Mouse (Mus musculus): ENCODE results near the gene Vamp2. TPM values are rescaled to one million over a fixed set of nuclear protein-coding genes. Genes with fewer than 3 reads are reported as not detected.

The Vamp2 gene
- polyA plus RNA-seq, 1 experiment from 2014 or later, result 66.7 TPM

- peak; percentile 13 for DNase-seq (ENCODE audit: low spot score)
- 45% methylated on average over 6 of the region's 6 CpGs for WGBS
- Histone ChIP-seq H3K9ac (ENCODE audit: low read depth, low read length) (no peak overlapping the region), H3K27me3 (ENCODE audit: insufficient read depth, low read length) (no peaks in the 10 kb centered on the region), H3K4me1 (replicated peaks; ENCODE audit: insufficient read depth, low read length) (peaks cover 25% of the 10 kb centered on the region; the same call in 1 of the 2 replicates), H3K36me3 (ENCODE audit: insufficient read depth, low read length) (no peaks in the 10 kb centered on the region), H3K9me3 (replicated peaks; ENCODE audit: low read length) (no peaks in the 10 kb centered on the region), H3K4me2 (ENCODE audit: low read length) (no peak overlapping the region), H3K27ac (no peak overlapping the region), H3K4me3 (replicated peaks; ENCODE audit: low read depth, low read length) (no peak overlapping the region)
- no peak for ATAC-seq (replicated peaks; ENCODE audit: low FRiP score, low read depth)
- no peak for TF ChIP-seq CTCF (IDR thresholded peaks at IDR 0.05; ENCODE audit: low read depth)
Measured at GRCm38 (mm10) chr11:69067601-69068000, 20.7 kb upstream of the Vamp2 start.

GRCm38 (mm10) chr11:69070093-69070492 is 18.2 kb upstream of the Vamp2 start:
- Histone ChIP-seq H3K36me3 (ENCODE audit: insufficient read depth, low read length) (no peaks in the 10 kb centered on the region), H3K4me3 (replicated peaks; ENCODE audit: low read depth, low read length) (peak overlapping the region; percentile 58), H3K27ac (peak overlapping the region; percentile 92), H3K9ac (ENCODE audit: low read depth, low read length) (peak overlapping the region; percentile 77), H3K9me3 (replicated peaks; ENCODE audit: low read length) (no peaks in the 10 kb centered on the region), H3K27me3 (ENCODE audit: insufficient read depth, low read length) (no peaks in the 10 kb centered on the region), H3K4me1 (replicated peaks; ENCODE audit: insufficient read depth, low read length) (peaks cover 20% of the 10 kb centered on the region; the same call in 1 of the 2 replicates), H3K4me2 (ENCODE audit: low read length) (peak overlapping the region; percentile 85)
- no peak for TF ChIP-seq CTCF (IDR thresholded peaks at IDR 0.05; ENCODE audit: low read depth)
- under 1% methylated on average over 13 of the region's 13 CpGs for WGBS
- ATAC-seq (replicated peaks; ENCODE audit: low FRiP score, low read depth) (no peak), DNase-seq (ENCODE audit: low spot score) (peak; percentile 51)

GRCm38 (mm10) chr11:69070590-69071222 is 17.6 kb upstream of the Vamp2 start, which contains the start of gene Tmem107:
TSS of gene Tmem107 (plus strand) at chr11:69070806.
- H3K9me3 ChIP-seq (replicated peaks; ENCODE audit: low read length), result no peaks in the 10 kb centered on the region
- peak within 1 kb of the TSS; percentile 92 for H3K27ac ChIP-seq
- H3K9ac ChIP-seq (ENCODE audit: low read depth, low read length), result peak within 1 kb of the TSS; percentile 77
- H3K4me3 ChIP-seq (replicated peaks; ENCODE audit: low read depth, low read length), result peak within 1 kb of the TSS; percentile 58
- TF ChIP-seq CTCF (IDR thresholded peaks at IDR 0.05; ENCODE audit: low read depth), result no peak
- peaks cover 20% of the 10 kb centered on the region; the same call in 1 of the 2 replicates for H3K4me1 ChIP-seq (replicated peaks; ENCODE audit: insufficient read depth, low read length)
- H3K36me3 ChIP-seq (ENCODE audit: insufficient read depth, low read length), result no peaks in the 10 kb centered on the region
- ATAC-seq (replicated peaks; ENCODE audit: low FRiP score, low read depth), result peak; percentile 84
- H3K4me2 ChIP-seq (ENCODE audit: low read length), result peak within 1 kb of the TSS; percentile 85
- peak; percentile 98 for DNase-seq (ENCODE audit: low spot score)
- WGBS, result under 1% methylated on average over 47 of the region's 47 CpGs
- no peaks in the 10 kb centered on the region for H3K27me3 ChIP-seq (ENCODE audit: insufficient read depth, low read length)

- no peaks in the 10 kb centered on the region for H3K9me3 ChIP-seq (replicated peaks; ENCODE audit: low read length)
- H3K36me3 ChIP-seq (ENCODE audit: insufficient read depth, low read length), result no peaks in the 10 kb centered on the region
- H3K4me2 ChIP-seq (ENCODE audit: low read length), result peak overlapping the region; percentile 85
- 22% methylated on average over 9 of the region's 9 CpGs for WGBS
- peak overlapping the region; percentile 77 for H3K9ac ChIP-seq (ENCODE audit: low read depth, low read length)
- H3K4me1 ChIP-seq (replicated peaks; ENCODE audit: insufficient read depth, low read length), result peaks cover 16% of the 10 kb centered on the region; the same call in 1 of the 2 replicates
- no peak for TF ChIP-seq CTCF (IDR thresholded peaks at IDR 0.05; ENCODE audit: low read depth)
- DNase-seq (ENCODE audit: low spot score), result no peak
- no peak for ATAC-seq (replicated peaks; ENCODE audit: low FRiP score, low read depth)
- no peaks in the 10 kb centered on the region for H3K27me3 ChIP-seq (ENCODE audit: insufficient read depth, low read length)
- peak overlapping the region; percentile 92 for H3K27ac ChIP-seq
- peak overlapping the region; percentile 58 for H3K4me3 ChIP-seq (replicated peaks; ENCODE audit: low read depth, low read length)
Measured at GRCm38 (mm10) chr11:69071262-69071661, 17.0 kb upstream of the Vamp2 start.

- H3K4me1 ChIP-seq (replicated peaks; ENCODE audit: insufficient read depth, low read length), result peaks cover 11% of the 10 kb centered on the region; the same call in 1 of the 2 replicates
- no peaks in the 10 kb centered on the region for H3K27me3 ChIP-seq (ENCODE audit: insufficient read depth, low read length)
- no peak for ATAC-seq (replicated peaks; ENCODE audit: low FRiP score, low read depth)
- 0 out of 2 replicates have a peak overlapping the region, but pooled peaks have one; percentile 25 for H3K9ac ChIP-seq (ENCODE audit: low read depth, low read length)
- H3K4me3 ChIP-seq (replicated peaks; ENCODE audit: low read depth, low read length), result no peak overlapping the region
- TF ChIP-seq CTCF (IDR thresholded peaks at IDR 0.05; ENCODE audit: low read depth), result no peak
- 88% methylated on average over 11 of the region's 11 CpGs for WGBS
- 0 out of 2 replicates have a peak overlapping the region, but pooled peaks have one; percentile 51 for H3K27ac ChIP-seq
- DNase-seq (ENCODE audit: low spot score), result no peak
- H3K4me2 ChIP-seq (ENCODE audit: low read length), result peak overlapping the region; percentile 42
- H3K36me3 ChIP-seq (ENCODE audit: insufficient read depth, low read length), result no peaks in the 10 kb centered on the region
- H3K9me3 ChIP-seq (replicated peaks; ENCODE audit: low read length), result no peaks in the 10 kb centered on the region
Measured at GRCm38 (mm10) chr11:69072234-69072633, 16.1 kb upstream of the Vamp2 start.

GRCm38 (mm10) chr11:69072666-69073064 is 15.6 kb upstream of the Vamp2 start:
- no peak for TF ChIP-seq CTCF (IDR thresholded peaks at IDR 0.05; ENCODE audit: low read depth)
- Histone ChIP-seq H3K4me3 (replicated peaks; ENCODE audit: low read depth, low read length) (peak overlapping the region; percentile 18), H3K27ac (0 out of 2 replicates have a peak overlapping the region, but pooled peaks have one; percentile 51), H3K9me3 (replicated peaks; ENCODE audit: low read length) (no peaks in the 10 kb centered on the region), H3K9ac (ENCODE audit: low read depth, low read length) (0 out of 2 replicates have a peak overlapping the region, but pooled peaks have one; percentile 25), H3K27me3 (ENCODE audit: insufficient read depth, low read length) (no peaks in the 10 kb centered on the region), H3K36me3 (ENCODE audit: insufficient read depth, low read length) (no peaks in the 10 kb centered on the region), H3K4me2 (ENCODE audit: low read length) (peak overlapping the region; percentile 42), H3K4me1 (replicated peaks; ENCODE audit: insufficient read depth, low read length) (peaks cover 11% of the 10 kb centered on the region; the same call in 1 of the 2 replicates)
- 7% methylated on average over 9 of the region's 9 CpGs for WGBS
- no peak for ATAC-seq (replicated peaks; ENCODE audit: low FRiP score, low read depth)
- DNase-seq (ENCODE audit: low spot score), result no peak

Data from kidney, postnatal 0 days (tissue).